Mouse (Mus musculus): ENCODE measurements around the gene Olfr889.
"Not testable (repeated sequence)": the region's sequence is repeated elsewhere in the genome, so short reads cannot be mapped to it uniquely, and the experiment has no call there.

The Olfr889 gene

DNA sequence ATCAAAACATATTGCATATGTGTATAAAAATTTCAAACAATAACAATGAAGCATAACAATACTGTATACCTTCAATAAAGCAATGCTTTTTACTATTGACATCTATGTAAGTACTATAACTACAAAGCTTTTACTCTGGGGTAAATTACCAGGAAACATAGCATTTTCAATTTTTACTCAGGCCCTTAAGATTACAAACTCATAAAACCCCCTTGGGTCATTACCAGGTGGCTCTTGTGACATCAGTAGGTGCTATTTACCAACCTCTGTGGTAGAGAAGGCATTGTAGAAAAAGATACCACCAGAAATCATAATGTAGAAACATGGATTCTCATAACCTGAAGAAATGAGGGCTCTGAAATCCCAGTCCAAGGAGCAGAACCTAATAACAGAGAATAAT is at the start of gene Olfr889:
Gene Olfr889, plus strand, starts transcription at position 301 of the 400 bp plus-strand sequence.
- DNase-seq (ENCODE audit: low spot score), result no peak

DNA sequence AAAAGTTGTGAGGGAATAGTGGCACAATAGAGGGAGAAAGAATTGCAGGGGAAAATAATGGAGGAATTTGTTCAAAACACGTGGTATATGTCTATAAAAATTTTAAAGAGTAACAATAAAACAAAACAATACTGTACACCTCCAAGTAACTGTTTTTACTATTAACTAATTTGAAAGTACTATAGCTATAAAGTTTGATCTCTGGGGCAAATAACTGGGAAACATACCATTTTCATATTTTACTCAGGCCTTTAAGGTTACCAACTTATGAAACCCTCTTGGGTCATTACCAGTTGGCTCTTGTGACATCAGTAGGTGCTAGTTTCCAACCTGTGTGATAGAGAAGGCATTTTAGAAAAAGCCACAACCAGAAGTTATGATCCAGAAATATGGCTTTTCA is 31.2 kb upstream of the Olfr889 start, which contains the start of gene Olfr887:
Gene Olfr887, plus strand, starts transcription at position 301 of the 400 bp plus-strand sequence.
- no peak for DNase-seq (ENCODE audit: low spot score)

DNA sequence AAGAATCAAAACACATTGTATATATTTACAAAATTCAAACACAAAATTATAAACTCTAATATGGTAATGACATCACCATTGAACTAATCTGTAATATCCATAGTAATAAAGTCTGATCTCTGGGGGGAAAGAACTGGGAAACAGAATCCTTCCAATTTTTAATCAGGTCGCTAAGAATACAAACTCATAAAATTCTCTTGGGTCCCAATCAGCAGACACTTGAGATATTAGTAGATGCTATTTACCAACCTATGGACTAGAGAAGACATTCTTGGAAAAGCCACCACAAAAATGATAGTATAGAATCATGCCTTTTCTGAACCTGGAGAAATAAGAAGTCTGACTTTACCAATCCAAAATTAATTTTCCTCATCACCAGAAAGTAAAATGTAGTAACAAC is 7.2 kb upstream of the Olfr889 start, which contains the start of gene Olfr888:
Gene Olfr888, plus strand, starts transcription at position 301 of the 400 bp plus-strand sequence.
- DNase-seq (ENCODE audit: low spot score), result no peak

DNA sequence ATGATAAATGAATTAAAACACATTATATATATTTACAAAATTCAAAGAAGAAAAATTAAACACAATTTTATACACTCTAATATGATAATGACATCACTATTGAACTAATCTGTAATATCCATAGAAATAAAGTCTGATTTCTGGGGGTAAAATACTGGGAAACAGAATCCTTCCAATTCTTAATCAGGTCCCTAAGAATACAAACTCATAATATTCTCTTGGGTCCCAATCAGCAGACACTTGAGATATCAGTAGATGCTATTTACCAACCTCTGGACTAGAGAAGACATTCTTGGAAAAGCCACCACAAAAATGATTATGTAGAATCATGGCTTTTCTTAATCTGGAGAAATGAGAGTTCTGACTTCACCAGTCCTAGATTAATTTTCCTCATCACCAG is 27.2 kb downstream of the Olfr889 start, which contains the start of gene Olfr890:
Gene Olfr890, plus strand, starts transcription at position 301 of the 400 bp plus-strand sequence.
- DNase-seq (ENCODE audit: low spot score), result no peak

DNA sequence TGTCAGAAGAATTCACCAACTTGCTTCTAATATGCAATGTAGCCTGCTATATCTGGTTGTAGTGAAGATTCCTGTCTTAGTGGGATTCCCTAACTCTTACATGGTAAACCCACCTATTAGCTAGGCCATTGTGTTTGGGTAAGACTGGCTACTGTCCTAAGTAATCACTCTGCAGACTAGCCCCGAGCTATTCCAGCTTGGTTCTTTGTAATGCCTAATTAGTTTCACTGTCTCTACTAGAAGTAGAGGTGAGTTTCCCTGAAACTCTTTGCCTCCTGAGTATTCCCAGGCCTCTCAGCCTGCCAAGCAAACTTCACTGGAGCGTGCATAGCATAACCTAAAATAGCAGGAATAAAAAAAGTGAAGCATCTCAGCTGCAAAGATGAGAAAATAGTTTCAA is 53.3 kb downstream of the Olfr889 start:
- DNase-seq (ENCODE audit: low spot score), result not testable (repeated sequence)

Data from urinary bladder, postnatal 14 days (tissue).